7 mouse cellular contexts compared by ENCODE assay signal in the genomic region with DNA sequence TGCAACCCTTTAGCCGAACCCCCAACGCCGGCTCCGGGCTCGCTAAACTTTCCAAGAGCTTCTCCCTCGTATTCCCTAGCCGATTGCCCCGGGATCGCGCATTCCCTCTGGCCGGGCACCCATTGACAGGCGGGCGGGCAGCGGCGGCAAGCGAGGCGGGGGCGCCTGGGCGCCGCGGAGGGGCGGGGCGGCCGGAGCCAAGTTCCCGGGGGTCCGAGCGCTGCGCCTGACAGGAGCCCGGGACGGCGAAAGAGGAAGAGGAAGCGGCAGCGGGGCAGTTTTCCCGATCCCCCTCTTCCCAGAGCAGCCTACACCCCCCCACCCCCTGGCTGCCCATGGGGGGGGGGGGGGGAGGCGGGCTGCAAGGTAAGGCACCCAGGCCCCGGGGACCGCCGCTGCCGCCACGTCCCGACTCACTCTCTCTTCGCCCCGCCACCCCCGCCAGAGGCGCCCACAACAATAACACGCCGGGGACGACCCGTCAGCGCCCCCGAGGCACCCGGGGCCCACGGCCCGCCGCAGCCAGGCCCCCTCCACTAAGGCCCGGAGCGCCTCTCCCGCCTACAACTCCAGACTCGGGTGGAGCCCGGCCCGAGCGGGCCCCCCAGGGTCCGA. TPM values are rescaled to one million over a fixed set of nuclear protein-coding genes. Genes with fewer than 3 reads are reported as not detected.
A peak's percentile ranks its signal among the peaks of the same experiment; 100 is the strongest.
DNase-seq lines count a peak whose midpoint lies in the region; ATAC-seq and TF ChIP-seq lines count a peak whose summit lies in the region.

No protein-coding gene starts in this region.

- peak; percentile 85 for ATAC-seq in hindbrain, embryonic 13.5 days (ENCODE audit: low FRiP score)

- no peaks in the 10 kb centered on the region for H3K9me3 ChIP-seq in ES-E14 (ENCODE audit: control insufficient read depth, insufficient read depth, low read depth, low read length)
- H3K9me3 ChIP-seq in forebrain, embryonic 10.5 days, result no peaks in the 10 kb centered on the region
- H3K9me3 ChIP-seq in hindbrain, embryonic 13.5 days, result no peaks in the 10 kb centered on the region

- H3K4me1 ChIP-seq in ES-E14 (ENCODE audit: control insufficient read depth in 2 of 2, insufficient read depth in 2 of 2, low read length in 2 of 2, poor library complexity in 1 of 2), result no peaks in the 10 kb centered on the region
- H3K4me1 ChIP-seq in forebrain, embryonic 10.5 days, result peaks cover 50% of the 10 kb centered on the region
- peaks cover 27% of the 10 kb centered on the region for H3K4me1 ChIP-seq in hindbrain, embryonic 13.5 days (replicated peaks)

- WGBS in forebrain, embryonic 10.5 days, result under 1% methylated on average over 59 of the region's 63 CpGs
- 0% methylated on average over 31 of the region's 63 CpGs for WGBS in hindbrain, embryonic 13.5 days

- H3K4me2 ChIP-seq in hindbrain, embryonic 13.5 days, result peak overlapping the region; percentile 71

- peak overlapping the region; percentile 98 to 100 for H3K4me3 ChIP-seq in ES-E14 (ENCODE audit: insufficient read depth in 1 of 2, low read depth in 1 of 2, low read length in 2 of 2, poor library complexity in 1 of 2, severe bottlenecking in 1 of 2)
- peak overlapping the region; percentile 87 for H3K4me3 ChIP-seq in forebrain, embryonic 10.5 days
- H3K4me3 ChIP-seq in hindbrain, embryonic 13.5 days, result peak overlapping the region; percentile 94

- peaks cover 11% of the 10 kb centered on the region for H3K27me3 ChIP-seq in forebrain, embryonic 10.5 days (ENCODE audit: poor library complexity, severe bottlenecking)
- H3K27me3 ChIP-seq in hindbrain, embryonic 13.5 days, result no peaks in the 10 kb centered on the region

- intact Hi-C loops in left cerebral cortex, postnatal 4 days (cut with DNase I), result loop anchor here (5.0 kb wide), 1 partner anchor 142 kb away; no protein-coding TSS in a partner anchor

- peak overlapping the region; percentile 76 for H3K27ac ChIP-seq in ES-E14 (ENCODE audit: insufficient read depth, low read depth, low read length, poor library complexity, severe bottlenecking)
- H3K27ac ChIP-seq in forebrain, embryonic 10.5 days, result peak overlapping the region; percentile 95
- peak overlapping the region; percentile 97 for H3K27ac ChIP-seq in hindbrain, embryonic 13.5 days

- in situ Hi-C loops in ES-E14 (cut with MboI; ENCODE audit: low sequenced_read_pairs in 2 of 2, unreplicated experiment in 2 of 2), result no loop called here

- DNase-seq in ES-E14 (ENCODE audit: low read depth, low spot score), result peak; percentile 15
- DNase-seq in adrenal gland, postnatal 10 days, result peak; percentile 64
- peak; percentile 65 for DNase-seq in forebrain, embryonic 10.5 days (ENCODE audit: extremely low spot score, low spot score)
- DNase-seq in left cerebral cortex, postnatal 4 days, result peak; percentile 46
- peak; percentile 31 for DNase-seq in mesoderm, embryonic 11.5 days (ENCODE audit: low read depth, low spot score)
- peak; percentile 43 for DNase-seq in right cerebral cortex, postnatal 25 days

- no peaks in the 10 kb centered on the region for H3K36me3 ChIP-seq in ES-E14 (ENCODE audit: control insufficient read depth, insufficient read depth, low read length, poor library complexity, severe bottlenecking)
- no peaks in the 10 kb centered on the region; the same call in 1 of the 2 replicates for H3K36me3 ChIP-seq in forebrain, embryonic 10.5 days (replicated peaks)
- H3K36me3 ChIP-seq in hindbrain, embryonic 13.5 days, result no peaks in the 10 kb centered on the region

- H3K9ac ChIP-seq in ES-E14 (ENCODE audit: insufficient read depth, low read depth, low read length, poor library complexity, severe bottlenecking), result peak overlapping the region; percentile 94
- peak overlapping the region; percentile 89 for H3K9ac ChIP-seq in hindbrain, embryonic 13.5 days

TF ChIP-seq in ES-E14, 5 proteins besides CTCF, POLR2A, EP300 and RAD21:
- TF ChIP-seq ZNF384 (IDR thresholded peaks at IDR 0.05; ENCODE audit: low read depth, low read length) (no peak), MAFK (IDR thresholded peaks at IDR 0.05; ENCODE audit: insufficient read depth, low read depth, low read length) (no peak), HCFC1 (IDR thresholded peaks at IDR 0.05; ENCODE audit: borderline replicate concordance, insufficient read depth, low read length) (no peak), ZC3H11A (IDR thresholded peaks at IDR 0.05; ENCODE audit: borderline replicate concordance, low read depth, low read length) (no peak), CHD2 (IDR thresholded peaks at IDR 0.05; ENCODE audit: low read depth, low read length) (no peak)

RNA-seq across cellular contexts. Expression of a gene that starts 7.5 kb away (rescaled TPM):
- total RNA-seq in ES-E14 (2012; rRNA removed), result 12.6 and 12.7 TPM in 2 replicates
- total RNA-seq in adrenal gland, postnatal 10 days (2021), result 10 to 100 TPM; 27.9 to 32.8 TPM
- polyA plus RNA-seq in forebrain, embryonic 10.5 days (2016; fragmentation: Nextera tagmentation; extraction: Ambion mirVana), result 48.9 and 53.7 TPM in 2 replicates
- polyA plus RNA-seq in hindbrain, embryonic 13.5 days (2015; fragmentation: Nextera tagmentation; extraction: Ambion mirVana), result 64.9 and 68.2 TPM in 2 replicates
- total RNA-seq in left cerebral cortex, postnatal 4 days (2021), result 10 to 100 TPM; 42.0 to 47.5 TPM

Comparison
In these comparisons a context has a peak if more than half of its experiments do, and no peak if none do; other contexts are left out.
1. Peak in every context shown above with its lines: DNase-seq, ATAC-seq, H3K4me3 ChIP-seq and H3K27ac ChIP-seq.
2. DNase-seq: peak in every context shown above with its lines; median percentile 65 in forebrain, embryonic 10.5 days; 64 in adrenal gland, postnatal 10 days; 46 in left cerebral cortex, postnatal 4 days; 43 in right cerebral cortex, postnatal 25 days; 31 in mesoderm, embryonic 11.5 days; 15 in ES-E14.